Mouse (Mus musculus) bone marrow macrophage, adult 2 months (primary cell): ENCODE data around the gene Zfp335.
A peak's percentile ranks its signal among the peaks of the same experiment; 100 is the strongest.

ENCODE experiments used
- CTCF ChIP-seq: IDR thresholded peaks from 2 replicates; pipeline ENCODE4 v1.5.1; 2012; ENCODE audit warnings: low read depth, mild to moderate bottlenecking, low read length, moderate library complexity
- POLR2A ChIP-seq: IDR thresholded peaks from 2 replicates; pipeline ENCODE4 v1.6.1; 2012; ENCODE audit warnings: mild to moderate bottlenecking, low read depth, low read length, borderline replicate concordance

- peak; percentile 97 for TF ChIP-seq CTCF
- TF ChIP-seq POLR2A: 0 out of 2 replicates have a peak, but pooled peaks have one; percentile 15
Observed at GRCm38 (mm10) chr2:164953224-164953623, 41.7 kb upstream of the Zfp335 start.
